Mouse (Mus musculus) kidney, postnatal 0 days (tissue): Measurements from ENCODE around the gene Gm11492. TPM values are rescaled to one million over a fixed set of nuclear protein-coding genes. Genes with fewer than 3 reads are reported as not detected.

ENCODE experiments used
- ATAC-seq: fragments of 200-750 bp; cut with Nextera tagmentation; replicated peaks from 2 replicates; pipeline ENCODE4 v1.8.0; 2017; ENCODE audit warnings: low read depth, moderate number of reproducible peaks, moderate TSS enrichment, moderate library complexity; ENCODE audit not compliant: low FRiP score
- DNase-seq: peaks from one replicate; pipeline ENCODE4 v3.0.0-alpha.2; 2016; ENCODE audit warnings: low spot score
- H3K27ac ChIP-seq: fragments of 300-500 bp; sonication (generic); 2 replicates; pipeline ENCODE4 v1.5.1; 2014; ENCODE audit warnings: mild to moderate bottlenecking
- H3K27me3 ChIP-seq: fragments of 300-500 bp; sonication (generic); 2 replicates; pipeline ENCODE4 v1.6.1; 2014; ENCODE audit warnings: low read length, mixed read lengths; ENCODE audit not compliant: insufficient read depth
- H3K36me3 ChIP-seq: fragments of 300-500 bp; sonication (generic); 2 replicates; pipeline ENCODE4 v1.6.1; 2014; ENCODE audit warnings: low read length, mixed read lengths; ENCODE audit not compliant: insufficient read depth
- H3K4me1 ChIP-seq: fragments of 300-500 bp; sonication (generic); replicated peaks from 2 replicates; pipeline ENCODE4 v1.6.1; 2014; ENCODE audit warnings: antibody characterized with exemption, low read length, mixed read lengths; ENCODE audit not compliant: insufficient read depth
- H3K4me2 ChIP-seq: fragments of 300-500 bp; sonication (generic); 2 replicates; pipeline ENCODE4 v1.6.1; 2014; ENCODE audit warnings: mild to moderate bottlenecking, low read length, moderate library complexity, mixed read lengths
- H3K4me3 ChIP-seq: fragments of 300-500 bp; sonication (generic); replicated peaks from 2 replicates; pipeline ENCODE4 v1.5.1; 2014; ENCODE audit warnings: low read depth, low read length
- H3K9ac ChIP-seq: fragments of 300-500 bp; sonication (generic); 2 replicates; pipeline ENCODE4 v1.6.1; 2014; ENCODE audit warnings: low read depth, low read length
- H3K9me3 ChIP-seq: fragments of 300-500 bp; sonication (generic); replicated peaks from 2 replicates; pipeline ENCODE4 v1.6.1; 2016; ENCODE audit warnings: low read length, inconsistent platforms, mixed read lengths
- CTCF ChIP-seq: IDR thresholded peaks from 2 replicates; pipeline ENCODE4 v1.5.1; 2016; ENCODE audit warnings: antibody characterized with exemption, low read depth, mild to moderate bottlenecking, moderate library complexity
- WGBS: fragments of 180-500 bp; shearing (Covaris S2); extraction: QIAGEN DNeasy Blood & Tissue Kit; methylation state at CpG from one replicate; pipeline ENCODE4 v1.1.7; 2014; 5-methylcytosine and 5-hydroxymethylcytosine counted together
- polyA plus RNA-seq: library from polyadenylated mRNA; unstranded; fragments of >200 nt; fragmentation: Nextera tagmentation; extraction: Ambion mirVana; gene quantifications from 2 replicates; pipeline ENCODE4 v1.2.1, GENCODE M21; 2015

The Gm11492 gene
- polyA plus RNA-seq, 1 experiment from 2014 or later: not detected

- Histone ChIP-seq H3K9me3 (no peaks in the 10 kb centered on the region), H3K27me3 (no peaks in the 10 kb centered on the region), H3K4me2 (peak overlapping the region; percentile 76), H3K36me3 (0 out of 2 replicates have a peak, but pooled peaks cover 7% of the 10 kb centered on the region), H3K27ac (peak overlapping the region; percentile 94), H3K4me1 (peaks cover 14% of the 10 kb centered on the region; the same call in 1 of the 2 replicates), H3K9ac (peak overlapping the region; percentile 82), H3K4me3 (peak overlapping the region; percentile 68)
- WGBS: 2% methylated on average over 25 of the region's 25 CpGs
- ATAC-seq (no peak), DNase-seq (peak; percentile 49)
- no peak for TF ChIP-seq CTCF
Measured at GRCm38 (mm10) chr11:87590841-87591525, 24.5 kb downstream of the Gm11492 start.

- peak; percentile 100 for DNase-seq
- peaks cover 21% of the 10 kb centered on the region; the same call in 1 of the 2 replicates for H3K4me1 ChIP-seq
- peak within 1 kb of the TSS; percentile 94 for H3K27ac ChIP-seq
Measured at GRCm38 (mm10) chr11:87591526-87592353, 25.3 kb downstream of the Gm11492 start, which contains the start of gene Mtmr4. Gene Mtmr4, plus strand, starts transcription at chr11:87592162.

GRCm38 (mm10) chr11:87592354-87592695, 25.9 kb downstream of the Gm11492 start:
- Histone ChIP-seq H3K4me3 (peak overlapping the region; percentile 45), H3K27me3 (no peaks in the 10 kb centered on the region), H3K9ac (peak overlapping the region; percentile 66), H3K4me1 (peaks cover 25% of the 10 kb centered on the region; the same call in 1 of the 2 replicates), H3K4me2 (peak overlapping the region; percentile 57), H3K9me3 (no peaks in the 10 kb centered on the region), H3K27ac (peak overlapping the region; percentile 94), H3K36me3 (0 out of 2 replicates have a peak, but pooled peaks cover 12% of the 10 kb centered on the region)
- WGBS: 2% methylated on average over 10 of the region's 15 CpGs
- TF ChIP-seq CTCF: peak; percentile 32; the same call in 1 of the 2 replicates
- DNase-seq (no peak), ATAC-seq (no peak)

More at GRCm38 (mm10) chr11:87591526-87592353, 25.3 kb downstream of the Gm11492 start, which contains the start of gene Mtmr4:
- no peak for TF ChIP-seq CTCF
- Histone ChIP-seq H3K36me3 (0 out of 2 replicates have a peak, but pooled peaks cover 7% of the 10 kb centered on the region), H3K27me3 (no peaks in the 10 kb centered on the region), H3K9me3 (no peaks in the 10 kb centered on the region), H3K4me3 (peak within 1 kb of the TSS; percentile 68), H3K4me2 (peak within 1 kb of the TSS; percentile 76), H3K9ac (peak within 1 kb of the TSS; percentile 82)
- peak; percentile 98 for ATAC-seq
- under 1% methylated on average over 61 of the region's 61 CpGs for WGBS

- H3K9ac ChIP-seq: peak overlapping the region; percentile 66
- no peaks in the 10 kb centered on the region for H3K27me3 ChIP-seq
- H3K27ac ChIP-seq: peak overlapping the region; percentile 94
- DNase-seq (no peak), ATAC-seq (no peak)
- H3K4me1 ChIP-seq: peaks cover 25% of the 10 kb centered on the region; the same call in 1 of the 2 replicates
- no peak for TF ChIP-seq CTCF
- peaks cover 15% of the 10 kb centered on the region; the same call in 1 of the 2 replicates for H3K36me3 ChIP-seq
- 30% methylated on average over 13 of the region's 13 CpGs for WGBS
- no peaks in the 10 kb centered on the region for H3K9me3 ChIP-seq
- peak overlapping the region; percentile 45 for H3K4me3 ChIP-seq
- H3K4me2 ChIP-seq: peak overlapping the region; percentile 57
Measured at GRCm38 (mm10) chr11:87592713-87593598, 26.5 kb downstream of the Gm11492 start.

DNA sequence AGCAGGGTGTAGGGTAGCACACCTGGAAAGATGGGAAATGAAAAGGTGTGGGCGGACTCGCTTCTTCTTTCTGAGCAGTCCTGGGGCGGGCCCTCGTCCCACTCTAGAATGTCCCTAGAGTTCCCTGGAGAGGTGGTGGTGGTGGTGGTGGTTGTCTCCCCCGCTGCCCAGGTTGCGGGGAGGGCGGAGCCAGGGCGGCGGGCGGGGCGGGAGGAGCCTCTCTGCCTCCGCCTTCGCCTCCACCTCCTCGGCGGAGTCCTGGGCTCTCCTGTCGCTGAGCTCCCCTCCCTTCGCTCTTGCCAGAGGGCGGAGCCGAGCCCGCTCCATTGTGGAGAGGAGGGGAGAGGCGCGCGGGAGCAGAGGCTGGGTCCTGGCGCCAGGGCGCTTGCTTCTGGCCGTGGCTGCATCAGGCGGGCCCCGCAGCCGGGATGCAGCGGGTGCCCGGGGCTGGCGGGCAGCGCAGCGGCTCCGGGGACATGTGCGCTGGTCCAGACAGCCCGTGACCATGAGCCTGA, 28.9 kb downstream of the Gm11492 start:
- DNase-seq: peak; percentile 96
- peak overlapping the region; percentile 72 for H3K9ac ChIP-seq
- H3K27ac ChIP-seq: peak overlapping the region; percentile 75
- H3K4me1 ChIP-seq: peaks cover 22% of the 10 kb centered on the region; the same call in 1 of the 2 replicates
- peak overlapping the region; percentile 69 for H3K4me3 ChIP-seq
- H3K36me3 ChIP-seq: peaks cover 37% of the 10 kb centered on the region
- peak; percentile 15; the same call in 1 of the 2 replicates for ATAC-seq
- no peaks in the 10 kb centered on the region for H3K9me3 ChIP-seq
- H3K4me2 ChIP-seq: peak overlapping the region; percentile 97
- H3K27me3 ChIP-seq: no peaks in the 10 kb centered on the region
- TF ChIP-seq CTCF: peak; percentile 32; the same call in 1 of the 2 replicates
- under 1% methylated on average over 30 of the region's 37 CpGs for WGBS
